Mouse (Mus musculus): ENCODE data around the gene Gnb3.

- TF ChIP-seq CTCF (IDR thresholded peaks at IDR 0.05; ENCODE audit: low read depth) (peak; percentile 95), EP300 (IDR thresholded peaks at IDR 0.05; ENCODE audit: low read depth) (no peak)
These were observed 30.9 kb downstream of the Gnb3 start for GRCm38 (mm10) chr6:124809052-124809774.
